Mouse (Mus musculus) MN1 (cell line): ENCODE data around the gene Snx29.

Experiments
- DNase-seq: peaks from one replicate; pipeline ENCODE4 v3.0.0-alpha.2; 2016; ENCODE audit warnings: low spot score

Gene Snx29

GRCm38 (mm10) chr16:11638739-11639138, 316.0 kb downstream of the Snx29 start:
- no peak for DNase-seq

- DNase-seq = no peak
These were observed 317.2 kb downstream of the Snx29 start for GRCm38 (mm10) chr16:11639936-11640335.

- no peak for DNase-seq
These were observed 320.9 kb downstream of the Snx29 start for GRCm38 (mm10) chr16:11643603-11644002.

GRCm38 (mm10) chr16:11644399-11644798, 321.7 kb downstream of the Snx29 start:
- no peak for DNase-seq

GRCm38 (mm10) chr16:11645668-11646067, 323.0 kb downstream of the Snx29 start:
- no peak for DNase-seq

- DNase-seq = no peak
These were observed 324.1 kb downstream of the Snx29 start for GRCm38 (mm10) chr16:11646745-11647289.

- no peak for DNase-seq
These were observed 325.5 kb downstream of the Snx29 start for GRCm38 (mm10) chr16:11648169-11648688.

- no peak for DNase-seq
These were observed 330.1 kb downstream of the Snx29 start for GRCm38 (mm10) chr16:11652686-11653366.

GRCm38 (mm10) chr16:11655893-11656292, 333.2 kb downstream of the Snx29 start:
- DNase-seq = no peak

GRCm38 (mm10) chr16:11657111-11657510, 334.4 kb downstream of the Snx29 start:
- DNase-seq = no peak

- DNase-seq = no peak
These were observed 336.5 kb downstream of the Snx29 start for GRCm38 (mm10) chr16:11659111-11659720.

- peak; percentile 22 for DNase-seq
These were observed 342.4 kb downstream of the Snx29 start for GRCm38 (mm10) chr16:11664896-11665705.

- DNase-seq = no peak
These were observed 343.2 kb downstream of the Snx29 start for GRCm38 (mm10) chr16:11665869-11666268.

GRCm38 (mm10) chr16:11668375-11668774, 345.7 kb downstream of the Snx29 start:
- no peak for DNase-seq

GRCm38 (mm10) chr16:11668878-11669277, 346.2 kb downstream of the Snx29 start:
- DNase-seq = no peak

GRCm38 (mm10) chr16:11670251-11670970, 347.7 kb downstream of the Snx29 start:
- peak; percentile 32 for DNase-seq

GRCm38 (mm10) chr16:11670971-11671310, 348.2 kb downstream of the Snx29 start:
- DNase-seq = no peak

GRCm38 (mm10) chr16:11676006-11676405, 353.3 kb downstream of the Snx29 start:
- no peak for DNase-seq

- DNase-seq = no peak
These were observed 362.6 kb downstream of the Snx29 start for GRCm38 (mm10) chr16:11685264-11685663.

GRCm38 (mm10) chr16:11685735-11686340, 363.1 kb downstream of the Snx29 start:
- DNase-seq = no peak

- no peak for DNase-seq
These were observed 365.1 kb downstream of the Snx29 start for GRCm38 (mm10) chr16:11687836-11688235.
